ENCODE assay signal across 8 mouse cellular contexts in genomic region chr1:164184142-164184870, GRCm38 (mm10). TPM values are rescaled to one million over a fixed set of nuclear protein-coding genes. Genes with fewer than 3 reads are reported as not detected.
DNase-seq lines count a peak whose midpoint lies in the region; ATAC-seq and TF ChIP-seq lines count a peak whose summit lies in the region.

No protein-coding gene starts in this region.

- peak; percentile 47 for DNase-seq in ES-E14 (ENCODE audit: low read depth, low spot score)
- DNase-seq in brain, embryonic 14.5 days (ENCODE audit: low read depth) = peak; percentile 82
- peak; percentile 53 to 76 for DNase-seq in heart, postnatal 14 days
- peak; percentile 50 to 84 for DNase-seq in layer of hippocampus, adult 18-20 months (ENCODE audit: low spot score in 2 of 2)
- peak; percentile 45 for DNase-seq in retina, adult 2 months (ENCODE audit: low read depth, low spot score)
- peak; percentile 38 to 46 for DNase-seq in urinary bladder, postnatal 36 days (ENCODE audit: low spot score in 2 of 2)

- H3K9me3 ChIP-seq in ES-E14 (ENCODE audit: control insufficient read depth, insufficient read depth, low read depth, low read length) = no peaks in the 10 kb centered on the region
- no peaks in the 10 kb centered on the region for H3K9me3 ChIP-seq in lung, embryonic 16.5 days (ENCODE audit: control insufficient read depth, low read length)

- H3K27ac ChIP-seq in ES-E14 (ENCODE audit: insufficient read depth, low read depth, low read length, poor library complexity, severe bottlenecking) = no peak overlapping the region
- no peak overlapping the region for H3K27ac ChIP-seq in lung, embryonic 16.5 days (ENCODE audit: low read length)

- intact Hi-C loops in heart, postnatal 14 days (cut with DNase I) = no loop called here

- 39% methylated on average over 16 of the region's 16 CpGs for WGBS in lung, embryonic 16.5 days

- ATAC-seq in erythroid progenitor cell, adult 5-6 weeks (replicated peaks; ENCODE audit: low FRiP score, poor library complexity, severe bottlenecking) = peak; percentile 71
- ATAC-seq in lung, embryonic 16.5 days (ENCODE audit: low read depth) = peak; percentile 74

- no peaks in the 10 kb centered on the region for H3K4me1 ChIP-seq in ES-E14 (ENCODE audit: control insufficient read depth in 2 of 2, insufficient read depth in 2 of 2, low read length in 2 of 2, poor library complexity in 1 of 2)
- no peaks in the 10 kb centered on the region for H3K4me1 ChIP-seq in lung, embryonic 16.5 days (replicated peaks; ENCODE audit: control insufficient read depth, insufficient read depth, low read length)

- H3K4me2 ChIP-seq in lung, embryonic 16.5 days (ENCODE audit: low read depth, low read length) = peak overlapping the region; percentile 51

- H3K27me3 ChIP-seq in lung, embryonic 16.5 days (ENCODE audit: control insufficient read depth, insufficient read depth, low read depth, low read length) = no peaks in the 10 kb centered on the region

- in situ Hi-C loops in ES-E14 (cut with MboI; ENCODE audit: low sequenced_read_pairs in 2 of 2, unreplicated experiment in 2 of 2) = no loop called here

- TF ChIP-seq POLR2A in brain, embryonic 14.5 days (IDR thresholded peaks at IDR 0.05; ENCODE audit: borderline replicate concordance, extremely low read depth, insufficient read depth, insufficient read length, poor library complexity, severe bottlenecking) = no peak

- no peaks in the 10 kb centered on the region for H3K36me3 ChIP-seq in ES-E14 (ENCODE audit: control insufficient read depth, insufficient read depth, low read length, poor library complexity, severe bottlenecking)
- H3K36me3 ChIP-seq in lung, embryonic 16.5 days (ENCODE audit: control insufficient read depth, insufficient read depth, low read length) = no peaks in the 10 kb centered on the region

- peak; percentile 55; the same call in 1 of the 2 replicates for TF ChIP-seq CTCF in brain, embryonic 14.5 days (IDR thresholded peaks at IDR 0.05; ENCODE audit: borderline replicate concordance, extremely low read depth, insufficient read depth, insufficient read length)

- no peak overlapping the region for H3K9ac ChIP-seq in ES-E14 (ENCODE audit: insufficient read depth, low read depth, low read length, poor library complexity, severe bottlenecking)
- H3K9ac ChIP-seq in lung, embryonic 16.5 days (ENCODE audit: low read length) = no peak overlapping the region

- peak overlapping the region in 1 of 2 experiments; percentile 55; a peak in 2 of 4 replicates for H3K4me3 ChIP-seq in ES-E14 (ENCODE audit: insufficient read depth in 1 of 2, low read depth in 1 of 2, low read length in 2 of 2, poor library complexity in 1 of 2, severe bottlenecking in 1 of 2)
- H3K4me3 ChIP-seq in lung, embryonic 16.5 days (ENCODE audit: low read length) = peak overlapping the region; percentile 33

TF ChIP-seq in ES-E14, 5 proteins besides CTCF, POLR2A, EP300 and RAD21:
- TF ChIP-seq ZC3H11A (IDR thresholded peaks at IDR 0.05; ENCODE audit: borderline replicate concordance, low read depth, low read length) = 0 out of 2 replicates have a peak, but pooled peaks have one; percentile 32
- no peak for TF ChIP-seq CHD2 (IDR thresholded peaks at IDR 0.05; ENCODE audit: low read depth, low read length)

RNA-seq across cellular contexts. Expression of gene F5, which starts 32.7 kb away (rescaled TPM):
- 0.76 and 1.3 TPM in 2 replicates for total RNA-seq in ES-E14 (2012; rRNA removed)
- polyA plus RNA-seq in brain, embryonic 14.5 days (2012; rRNA removed) = 0.16 and 0.36 TPM in 2 replicates
- total RNA-seq in erythroid progenitor cell, adult 5-6 weeks (2015; ENCODE audit: low replicate concordance) = 6.8 and 9.2 TPM in 2 replicates
- total RNA-seq in erythroid progenitor cell, adult 5-6 weeks (2017; ENCODE audit: low replicate concordance) = 3.5 and 4.3 TPM in 2 replicates
- 1 to 10 TPM; 1.7 to 2.4 TPM for total RNA-seq in heart, postnatal 14 days (2021)
- 1 to 10 TPM in 1 of 2 experiments, under 1 TPM in 1; 0.66 to 1.6 TPM for total RNA-seq in layer of hippocampus, adult 18-20 months (2021)
- polyA plus RNA-seq in lung, embryonic 16.5 days (2015; fragmentation: Nextera tagmentation; extraction: Ambion mirVana) = 0.29 and 0.41 TPM in 2 replicates
